Mouse (Mus musculus) adrenal gland, postnatal 25 days (tissue): ENCODE measurements around the gene Phf7. TPM values are rescaled to one million over a fixed set of nuclear protein-coding genes. Genes with fewer than 3 reads are reported as not detected.
A peak's percentile ranks its signal among the peaks of the same experiment; 100 is the strongest.

Experiments used
- DNase-seq: peaks from one replicate; pipeline ENCODE4 v3.0.0; 2021; ENCODE audit warnings: mixed read lengths
- total RNA-seq: library from RNA; stranded (reverse); gene quantifications from 2 replicates; pipeline ENCODE4 v1.2.3, GENCODE M21; 2021

Phf7 gene
- total RNA-seq, 1 experiment from 2014 or later, result 11.0 TPM

DNA sequence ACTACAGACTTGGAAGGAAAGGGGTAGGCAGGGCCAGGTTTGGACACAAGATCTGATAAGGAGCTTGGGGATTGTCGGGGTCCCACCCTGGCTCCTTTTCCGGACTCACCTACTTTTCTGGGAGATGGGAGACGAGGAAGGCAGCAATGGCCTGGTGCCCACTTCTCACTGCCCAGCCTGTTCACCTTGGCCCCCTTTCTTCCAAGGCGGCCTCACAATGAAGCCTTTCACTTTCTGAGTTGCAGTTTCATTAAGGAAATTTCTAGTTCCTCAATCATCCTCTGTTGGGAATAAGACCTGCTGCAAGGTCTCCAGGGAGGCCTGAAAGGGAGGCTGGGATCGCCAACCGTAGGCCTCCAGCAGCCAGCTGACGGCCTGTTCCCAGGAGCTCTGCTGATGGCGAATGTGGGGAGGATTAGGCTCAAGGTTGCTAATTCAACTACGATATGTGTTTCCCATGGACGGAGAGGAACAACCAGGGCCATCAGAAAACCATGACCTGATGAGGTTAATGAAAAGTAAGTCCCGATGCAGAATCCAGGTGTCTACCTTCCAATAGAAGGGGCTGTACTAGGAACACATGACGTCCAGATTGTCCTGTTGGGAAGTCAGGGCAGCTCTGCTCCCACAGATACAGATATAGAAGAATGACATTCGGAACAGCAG, 18.6 kb downstream of the Phf7 start:
- no peak for DNase-seq

- no peak for DNase-seq
Observed at GRCm38 (mm10) chr14:31230442-31230841, 20.7 kb downstream of the Phf7 start.

DNA sequence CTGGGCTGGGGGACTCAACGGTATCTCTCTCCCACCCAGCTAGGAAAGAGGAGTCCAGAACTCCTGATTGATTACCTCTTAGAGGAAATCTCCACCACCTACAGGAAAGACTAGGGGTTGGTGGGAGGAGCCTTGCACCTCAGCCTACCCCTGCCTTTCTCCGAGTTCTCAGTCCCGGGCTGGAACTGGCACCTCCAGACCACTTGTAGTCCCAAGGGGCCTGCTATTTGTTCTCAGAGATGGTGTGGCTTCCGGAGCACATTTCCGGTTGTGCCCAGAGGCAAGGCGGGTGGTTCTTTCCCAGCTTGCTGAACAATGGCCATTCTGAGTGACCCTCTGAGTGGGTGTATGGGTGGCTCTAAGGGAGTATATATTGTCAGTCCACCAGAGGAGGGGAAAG, 22.9 kb downstream of the Phf7 start:
- DNase-seq, result no peak

DNA sequence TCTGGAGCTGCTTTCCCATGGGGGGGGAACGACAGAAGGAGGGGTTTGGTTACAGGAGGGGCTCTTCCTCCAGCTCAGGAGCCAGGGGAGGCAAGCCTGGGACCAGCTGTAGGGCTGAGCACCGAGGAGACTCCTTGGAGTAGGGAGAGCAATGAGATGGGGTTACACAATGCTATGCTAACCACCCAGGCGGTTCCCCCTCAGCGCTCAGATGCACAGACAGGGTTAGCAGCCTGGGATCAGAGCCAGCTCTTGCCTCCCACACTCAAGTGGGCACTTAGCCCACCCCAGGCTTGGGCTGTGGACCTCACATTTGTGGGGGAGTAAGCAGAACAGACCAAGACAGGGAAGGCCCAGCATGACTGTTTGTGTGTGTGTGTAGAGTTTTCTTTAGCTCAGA, 24.1 kb downstream of the Phf7 start:
- DNase-seq, result no peak

GRCm38 (mm10) chr14:31217666-31218065, 33.5 kb downstream of the Phf7 start, which contains the start of gene Sema3g:
Gene Sema3g, plus strand, starts transcription at chr14:31217860.
- DNase-seq, result peak; percentile 56

DNA sequence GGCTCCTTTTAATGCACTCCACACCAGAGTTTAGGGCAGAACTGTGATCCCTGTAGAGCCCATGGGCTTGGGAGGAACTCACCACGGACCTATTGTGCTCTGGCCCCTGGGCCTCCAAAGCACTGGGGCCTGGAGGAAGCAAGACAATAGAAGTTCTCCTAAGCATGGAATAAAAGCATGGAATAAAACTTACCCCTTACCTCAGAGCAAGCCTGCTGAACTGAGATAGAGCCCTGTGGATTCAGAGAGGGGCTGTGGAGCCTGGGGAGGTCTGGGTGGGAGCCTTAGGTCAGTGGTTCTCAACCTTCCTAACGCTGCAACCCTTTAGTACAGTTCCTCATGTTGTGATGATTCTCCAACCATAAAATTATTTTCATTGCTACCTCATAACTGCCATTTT, 34.3 kb downstream of the Phf7 start, which contains the start of gene Nisch:
Gene Nisch, minus strand, starts transcription at position 101 of the 400 bp plus-strand sequence.
- no peak for DNase-seq

DNA sequence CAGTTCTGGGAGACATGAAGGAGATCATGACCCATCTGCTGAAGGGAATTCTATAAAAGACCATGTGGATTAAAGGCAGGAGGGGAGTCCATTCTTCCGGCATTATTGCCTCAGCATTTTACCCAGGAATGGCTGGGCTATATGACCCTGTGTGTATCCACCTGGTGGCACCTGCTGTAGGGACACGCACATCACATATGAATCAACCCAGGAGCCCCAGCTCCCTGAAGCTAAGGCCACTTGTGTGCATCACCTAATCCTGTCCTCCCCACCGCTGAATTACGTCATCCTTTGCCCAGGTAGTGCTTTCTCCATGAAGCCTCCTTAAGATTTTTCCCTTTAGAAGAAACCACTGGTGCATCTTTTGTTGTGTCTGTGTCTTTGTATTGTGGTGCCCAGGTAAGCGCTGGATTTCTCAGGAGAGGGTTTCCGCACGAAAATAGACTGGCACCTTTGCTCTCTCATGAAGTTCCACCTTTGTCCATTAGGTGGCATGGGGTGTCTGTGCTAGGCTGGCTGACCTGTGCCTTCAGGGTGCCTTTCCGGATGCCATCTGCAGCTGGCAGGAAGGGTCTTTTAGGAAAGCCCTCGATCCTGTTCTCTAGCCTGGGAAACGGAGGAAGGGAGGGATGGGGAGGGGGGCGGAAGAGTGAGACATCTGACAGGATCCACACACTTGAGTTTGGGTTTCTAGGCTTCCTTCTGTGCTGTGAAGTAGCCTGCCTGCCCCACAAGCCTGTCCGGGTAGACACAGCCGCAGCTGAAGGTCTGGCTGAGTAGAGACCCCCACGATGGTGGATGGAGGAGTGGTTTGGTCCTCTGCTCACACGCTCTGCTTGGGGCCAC, 35.7 kb downstream of the Phf7 start:
- DNase-seq, result peak; percentile 58

- DNase-seq, result no peak
Observed at GRCm38 (mm10) chr14:31214684-31215083, 36.4 kb downstream of the Phf7 start.

DNA sequence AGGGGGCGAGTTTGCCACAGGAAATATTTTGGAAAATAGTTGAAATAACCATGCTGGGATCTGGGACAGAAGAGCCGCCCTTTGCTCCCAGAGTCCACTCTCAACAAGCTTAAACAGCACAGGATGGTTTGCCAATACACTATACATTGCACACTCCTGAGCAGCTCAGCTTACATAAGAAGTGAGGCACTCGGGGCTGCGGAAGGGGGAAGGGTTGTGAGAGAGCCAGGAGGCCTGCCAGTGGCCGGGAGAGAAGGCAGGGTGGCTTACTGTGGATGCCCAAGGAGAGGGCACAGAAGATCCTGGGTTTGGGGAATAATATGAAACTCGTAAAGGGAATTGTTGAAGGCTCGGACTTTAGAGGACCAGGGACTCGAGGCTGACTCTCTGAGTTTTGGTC, 37.2 kb downstream of the Phf7 start:
- DNase-seq, result no peak

GRCm38 (mm10) chr14:31212499-31212898, 38.6 kb downstream of the Phf7 start:
- DNase-seq, result no peak

GRCm38 (mm10) chr14:31211854-31212253, 39.3 kb downstream of the Phf7 start:
- no peak for DNase-seq

- no peak for DNase-seq
Observed at GRCm38 (mm10) chr14:31209133-31209557, 42.0 kb downstream of the Phf7 start.

GRCm38 (mm10) chr14:31208084-31208483, 43.0 kb downstream of the Phf7 start, which contains the start of gene Tnnc1:
Gene Tnnc1, plus strand, starts transcription at chr14:31208312.
- no peak for DNase-seq

GRCm38 (mm10) chr14:31207070-31207830, 43.9 kb downstream of the Phf7 start:
- DNase-seq, result peak; percentile 23

DNA sequence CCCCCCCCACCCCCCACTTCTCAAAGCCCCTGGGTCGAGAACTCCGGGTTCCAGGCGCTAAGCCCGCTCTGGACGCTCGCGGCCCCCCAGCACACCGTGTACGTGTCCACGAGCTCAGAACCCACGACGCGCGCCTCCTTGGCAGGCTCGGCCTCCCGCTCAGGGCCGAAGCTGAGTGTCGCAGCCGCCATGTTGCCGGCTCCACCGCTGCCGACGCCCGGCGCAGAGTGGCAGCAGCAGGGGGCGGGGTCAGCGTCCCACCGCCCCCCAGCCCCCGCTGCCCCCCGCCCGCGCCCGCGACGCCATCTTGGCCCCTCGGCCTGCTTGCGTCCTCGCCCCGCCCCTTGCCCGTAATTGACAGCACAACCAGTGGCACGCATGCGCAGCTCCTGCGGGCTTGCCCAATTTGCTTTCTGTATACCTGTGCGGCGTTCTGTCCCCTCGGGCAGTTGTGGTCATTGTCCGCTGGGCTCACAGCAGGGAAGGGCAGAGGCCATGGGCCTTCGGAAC, 44.6 kb downstream of the Phf7 start:
- peak; percentile 98 for DNase-seq

GRCm38 (mm10) chr14:31205562-31206467, 45.3 kb downstream of the Phf7 start:
- peak; percentile 62 for DNase-seq

GRCm38 (mm10) chr14:31205244-31205561, 45.9 kb downstream of the Phf7 start:
- DNase-seq, result no peak

DNA sequence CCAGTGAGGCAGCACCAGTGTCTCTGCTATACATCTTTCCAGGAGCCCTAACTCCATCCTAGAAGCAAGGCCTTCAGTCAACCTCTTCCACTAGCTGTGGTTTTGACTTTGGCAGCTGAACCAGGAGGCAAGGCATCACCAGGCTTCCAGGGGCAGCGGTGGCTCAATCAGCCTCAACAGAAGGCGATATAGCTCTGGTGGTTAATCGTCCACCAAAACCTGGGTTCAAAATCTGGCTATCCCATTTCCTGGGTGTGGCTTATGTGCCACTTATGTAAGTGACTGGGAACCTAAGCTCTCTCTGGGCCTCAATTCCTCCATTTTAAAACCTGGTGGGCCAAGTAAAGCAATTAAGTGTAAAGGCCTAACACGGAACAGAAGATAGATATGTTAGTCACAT, 46.3 kb downstream of the Phf7 start:
- DNase-seq, result no peak

GRCm38 (mm10) chr14:31200038-31200437, 51.1 kb downstream of the Phf7 start:
- no peak for DNase-seq

- no peak for DNase-seq
Observed at GRCm38 (mm10) chr14:31199599-31199998, 51.5 kb downstream of the Phf7 start.
